Mouse (Mus musculus) heart, embryonic 14.5 days (tissue): ENCODE data around the gene Pbx3. TPM values are rescaled to one million over a fixed set of nuclear protein-coding genes. Genes with fewer than 3 reads are reported as not detected.

Experiments used
- polyA plus RNA-seq: library from polyadenylated mRNA; unstranded; fragments of >200 nt; fragmentation: Nextera tagmentation; extraction: Ambion mirVana; gene quantifications from 2 replicates; pipeline ENCODE4 v1.2.1, GENCODE M21; 2014

The Pbx3 gene
- polyA plus RNA-seq, 1 experiment from 2014 or later = 26.4 TPM

Other genes with a start within 250 kb of the Pbx3 start
- gene Mapkap1, start 33.6 kb upstream of the Pbx3 start, polyA plus RNA-seq = 67.2 and 74.7 TPM in 2 replicates